Mouse (Mus musculus): ENCODE results near the gene Sorbs1. TPM values are rescaled to one million over a fixed set of nuclear protein-coding genes. Genes with fewer than 3 reads are reported as not detected.

The Sorbs1 gene
- polyA plus RNA-seq, 1 experiment, result 38.8 TPM

DNA sequence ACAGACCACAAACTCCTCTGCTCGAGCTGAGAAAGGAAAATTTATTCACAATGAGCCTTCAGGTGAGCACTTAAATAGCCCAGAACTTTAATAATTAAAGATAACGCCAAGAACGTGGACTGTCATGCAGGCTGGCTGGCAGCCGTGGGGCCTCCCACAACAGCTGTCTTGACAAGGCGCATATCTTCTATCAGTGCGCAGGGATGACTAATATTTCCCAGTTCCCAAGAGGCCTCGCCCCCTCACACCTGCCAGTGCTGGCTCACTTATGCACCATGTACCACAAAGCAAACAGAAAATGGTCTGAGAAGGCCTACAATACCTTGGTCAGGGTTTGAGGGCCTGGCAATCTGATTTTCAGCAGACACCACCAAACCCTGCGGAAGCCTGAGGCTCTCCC lies 14.4 kb downstream of the Sorbs1 start:
- H3ac ChIP-seq (ENCODE audit: control insufficient read depth, insufficient read length), result no peak overlapping the region
- peaks cover 4% of the 10 kb centered on the region for H3K36me3 ChIP-seq (ENCODE audit: control insufficient read depth, insufficient read depth)
- no peak overlapping the region for H3K4me3 ChIP-seq
- H3K79me2 ChIP-seq (ENCODE audit: control insufficient read depth, insufficient read depth), result peaks cover 34% of the 10 kb centered on the region
- peak overlapping the region; percentile 34 for H3K4me2 ChIP-seq (ENCODE audit: low read depth)
- H3K27me3 ChIP-seq (ENCODE audit: control insufficient read depth, insufficient read depth, insufficient read length), result no peaks in the 10 kb centered on the region
- TF ChIP-seq SRF (IDR thresholded peaks at IDR 0.05; ENCODE audit: control insufficient read depth, insufficient read length, low read depth) (no peak), CEBPB (IDR thresholded peaks at IDR 0.05; ENCODE audit: insufficient read depth, poor library complexity, severe bottlenecking) (no peak), REST (IDR thresholded peaks at IDR 0.05; ENCODE audit: insufficient read depth, insufficient read length) (no peak), MYOG (IDR thresholded peaks at IDR 0.05; ENCODE audit: control insufficient read depth in 1 of 3, insufficient read depth in 1 of 3, insufficient read length in 2 of 3, low read depth in 2 of 3) (peak; percentile 88 to 99 (median 95)), POLR2A (IDR thresholded peaks at IDR 0.05; ENCODE audit: insufficient read length, low read depth) (no peak), USF1 (IDR thresholded peaks at IDR 0.05; ENCODE audit: low read depth) (no peak), E2F4 (IDR thresholded peaks at IDR 0.05; ENCODE audit: insufficient read depth) (no peak), MYOD1 (IDR thresholded peaks at IDR 0.05; ENCODE audit: control insufficient read depth in 1 of 3, insufficient read length in 2 of 3, low read depth in 2 of 3) (peak; percentile 7 to 99 (median 98)), MAX (IDR thresholded peaks at IDR 0.05; ENCODE audit: low read depth) (no peak), POLR2AphosphoS2 (IDR thresholded peaks at IDR 0.05; ENCODE audit: insufficient read length, low read depth) (no peak), TCF12 (IDR thresholded peaks at IDR 0.05; ENCODE audit: insufficient read depth, poor library complexity, severe bottlenecking) (peak; percentile 83), TCF3 (IDR thresholded peaks at IDR 0.05; ENCODE audit: insufficient read length, low read depth) (peak; percentile 78)

DNA sequence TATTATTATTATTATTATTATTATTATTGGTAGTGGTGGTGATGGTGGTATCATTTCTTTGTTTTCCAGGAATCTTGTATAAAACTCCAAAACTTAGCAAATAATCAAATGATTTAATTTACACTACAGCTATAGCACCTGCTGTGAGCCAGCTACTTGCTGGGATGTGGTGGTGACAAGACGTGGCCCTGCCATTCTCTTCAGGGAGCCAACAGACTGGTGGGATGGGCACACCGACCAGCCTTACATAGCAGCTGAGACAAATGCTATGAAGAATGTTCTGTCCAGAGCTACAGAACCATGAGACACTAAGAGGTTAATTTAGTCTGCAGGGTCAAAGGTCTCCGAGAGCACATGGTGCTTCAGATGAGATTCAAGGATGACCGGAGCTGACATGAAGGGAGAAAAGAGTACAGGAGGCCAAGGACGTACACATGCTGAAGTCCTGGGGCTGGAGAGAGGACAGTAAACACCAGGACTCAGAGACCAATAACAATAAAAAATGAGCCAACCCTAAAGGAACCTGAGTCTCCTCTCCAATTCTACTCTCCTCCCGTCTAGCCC lies 15.3 kb downstream of the Sorbs1 start:
- H3K4me3 ChIP-seq, result no peak overlapping the region
- peak overlapping the region; percentile 34 for H3K4me2 ChIP-seq (ENCODE audit: low read depth)
- H3K79me2 ChIP-seq (ENCODE audit: control insufficient read depth, insufficient read depth), result peaks cover 30% of the 10 kb centered on the region
- TF ChIP-seq MYOG (IDR thresholded peaks at IDR 0.05; ENCODE audit: control insufficient read depth in 1 of 3, insufficient read depth in 1 of 3, insufficient read length in 2 of 3, low read depth in 2 of 3) (peak in 2 of 3 experiments; percentile 39 to 76), MYOD1 (IDR thresholded peaks at IDR 0.05; ENCODE audit: control insufficient read depth in 1 of 3, insufficient read length in 2 of 3, low read depth in 2 of 3) (peak in 1 of 3 experiments; percentile 81), E2F4 (IDR thresholded peaks at IDR 0.05; ENCODE audit: insufficient read depth) (no peak), CEBPB (IDR thresholded peaks at IDR 0.05; ENCODE audit: insufficient read depth, poor library complexity, severe bottlenecking) (no peak), POLR2AphosphoS2 (IDR thresholded peaks at IDR 0.05; ENCODE audit: insufficient read length, low read depth) (no peak), TCF3 (IDR thresholded peaks at IDR 0.05; ENCODE audit: insufficient read length, low read depth) (no peak), TCF12 (IDR thresholded peaks at IDR 0.05; ENCODE audit: insufficient read depth, poor library complexity, severe bottlenecking) (no peak), REST (IDR thresholded peaks at IDR 0.05; ENCODE audit: insufficient read depth, insufficient read length) (no peak)
- H3K36me3 ChIP-seq (ENCODE audit: control insufficient read depth, insufficient read depth), result peaks cover 4% of the 10 kb centered on the region
- no peak overlapping the region for H3ac ChIP-seq (ENCODE audit: control insufficient read depth, insufficient read length)
- H3K27me3 ChIP-seq (ENCODE audit: control insufficient read depth, insufficient read depth, insufficient read length), result no peaks in the 10 kb centered on the region

DNA sequence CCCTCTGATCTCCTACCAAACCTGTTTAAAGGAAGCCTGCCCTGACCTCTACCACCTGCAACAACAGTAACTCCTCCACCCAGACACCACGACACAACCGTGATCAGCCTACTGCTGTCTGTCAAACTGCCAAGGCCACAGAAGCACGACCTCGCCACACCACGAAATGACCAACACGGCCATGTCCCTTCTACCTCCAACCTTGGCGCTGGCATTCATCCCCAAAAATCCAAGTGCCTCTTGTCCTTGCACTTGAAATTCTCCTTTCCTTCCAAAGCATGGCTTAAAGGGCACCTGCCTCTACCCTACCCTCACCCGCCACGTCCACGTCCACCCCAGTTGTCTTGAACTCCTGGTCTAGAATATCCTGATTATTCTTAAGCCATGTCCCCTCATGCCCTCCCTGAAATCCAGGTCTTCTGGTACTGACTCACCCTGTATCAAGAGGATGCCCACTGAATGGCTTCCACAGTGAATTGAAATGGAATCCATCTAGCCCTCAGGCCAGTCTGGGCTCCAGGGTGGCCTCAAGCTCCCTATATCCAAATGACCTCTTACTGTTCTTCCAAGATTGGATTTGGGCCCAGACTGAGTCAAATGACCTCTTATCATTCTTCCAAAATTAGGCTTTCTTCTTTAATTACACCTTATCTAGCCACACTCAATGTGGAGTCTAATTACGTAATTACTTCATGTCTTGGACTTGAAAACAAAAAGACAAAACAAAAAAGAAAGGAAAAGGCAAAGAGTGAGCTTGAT lies 16.9 kb downstream of the Sorbs1 start:
- no peaks in the 10 kb centered on the region for H3K27me3 ChIP-seq (ENCODE audit: control insufficient read depth, insufficient read depth, insufficient read length)
- TF ChIP-seq SRF (IDR thresholded peaks at IDR 0.05; ENCODE audit: control insufficient read depth, insufficient read length, low read depth) (no peak), MYOG (IDR thresholded peaks at IDR 0.05; ENCODE audit: control insufficient read depth in 1 of 3, insufficient read depth in 1 of 3, insufficient read length in 2 of 3, low read depth in 2 of 3) (peak in 1 of 3 experiments; percentile 14), MYOD1 (IDR thresholded peaks at IDR 0.05; ENCODE audit: control insufficient read depth in 1 of 3, insufficient read length in 2 of 3, low read depth in 2 of 3) (peak in 1 of 3 experiments; percentile 32)
- no peak overlapping the region for H3K4me2 ChIP-seq (ENCODE audit: low read depth)
- H3K4me3 ChIP-seq, result no peak overlapping the region
- H3ac ChIP-seq (ENCODE audit: control insufficient read depth, insufficient read length), result no peak overlapping the region
- peaks cover 15% of the 10 kb centered on the region for H3K79me2 ChIP-seq (ENCODE audit: control insufficient read depth, insufficient read depth)
- peaks cover 4% of the 10 kb centered on the region for H3K36me3 ChIP-seq (ENCODE audit: control insufficient read depth, insufficient read depth)

DNA sequence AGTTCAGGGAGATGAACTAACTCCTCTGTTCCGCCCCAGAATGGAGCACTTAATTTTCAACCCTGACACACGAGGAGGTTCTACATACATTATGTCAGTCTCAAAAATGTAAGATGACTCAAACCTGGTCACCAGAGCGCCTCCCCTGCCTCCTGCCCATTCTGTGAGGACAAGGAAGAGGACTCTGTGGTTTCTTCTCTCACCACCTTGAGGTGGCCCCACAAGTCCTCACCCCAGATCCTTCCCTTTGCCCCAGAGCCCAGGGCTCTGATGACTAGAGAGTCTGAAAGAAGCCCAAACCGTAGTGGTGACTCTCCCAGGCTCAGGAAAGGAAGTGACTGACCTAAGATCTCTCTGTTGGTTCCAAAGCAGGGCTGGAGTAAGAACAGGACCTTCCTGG lies 17.5 kb downstream of the Sorbs1 start:
- Histone ChIP-seq H3K4me2 (ENCODE audit: low read depth) (no peak overlapping the region), H3K79me2 (ENCODE audit: control insufficient read depth, insufficient read depth) (peaks cover 11% of the 10 kb centered on the region), H3K4me3 (no peak overlapping the region), H3K27me3 (ENCODE audit: control insufficient read depth, insufficient read depth, insufficient read length) (no peaks in the 10 kb centered on the region), H3ac (ENCODE audit: control insufficient read depth, insufficient read length) (no peak overlapping the region), H3K36me3 (ENCODE audit: control insufficient read depth, insufficient read depth) (peaks cover 4% of the 10 kb centered on the region)
- TF ChIP-seq POLR2AphosphoS2 (IDR thresholded peaks at IDR 0.05; ENCODE audit: insufficient read length, low read depth), result no peak

DNA sequence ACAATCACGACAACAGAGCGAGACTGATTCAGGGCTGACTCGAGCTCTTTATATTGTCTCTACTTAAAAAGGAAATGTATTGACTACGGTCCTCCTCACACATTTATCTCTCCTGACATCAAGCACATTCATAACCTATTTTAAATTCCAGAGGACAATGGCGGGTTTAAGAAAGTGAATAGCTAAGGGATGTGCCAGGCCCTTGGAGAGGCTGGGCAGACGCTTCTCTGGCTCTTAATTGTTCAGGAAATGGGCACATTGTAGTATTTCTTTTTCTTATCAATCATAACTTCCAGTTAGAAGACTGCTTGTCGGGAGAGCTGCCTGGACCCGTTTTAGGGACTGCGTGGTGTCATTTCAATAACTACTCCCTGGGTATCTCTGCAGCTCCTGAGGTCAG lies 20.7 kb downstream of the Sorbs1 start:
- Histone ChIP-seq H3K36me3 (ENCODE audit: control insufficient read depth, insufficient read depth) (no peaks in the 10 kb centered on the region), H3K79me2 (ENCODE audit: control insufficient read depth, insufficient read depth) (peaks cover 17% of the 10 kb centered on the region), H3K27me3 (ENCODE audit: control insufficient read depth, insufficient read depth, insufficient read length) (no peaks in the 10 kb centered on the region), H3ac (ENCODE audit: control insufficient read depth, insufficient read length) (no peak overlapping the region), H3K4me3 (no peak overlapping the region), H3K4me2 (ENCODE audit: low read depth) (no peak overlapping the region)
- no peak for TF ChIP-seq POLR2A (IDR thresholded peaks at IDR 0.05; ENCODE audit: insufficient read length, low read depth)
- no peak for TF ChIP-seq SRF (IDR thresholded peaks at IDR 0.05; ENCODE audit: control insufficient read depth, insufficient read length, low read depth)
- TF ChIP-seq MYOG (IDR thresholded peaks at IDR 0.05; ENCODE audit: control insufficient read depth in 1 of 3, insufficient read depth in 1 of 3, insufficient read length in 2 of 3, low read depth in 2 of 3), result no peak
- TF ChIP-seq MAX (IDR thresholded peaks at IDR 0.05; ENCODE audit: low read depth), result no peak
- no peak for TF ChIP-seq TCF12 (IDR thresholded peaks at IDR 0.05; ENCODE audit: insufficient read depth, poor library complexity, severe bottlenecking)
- no peak for TF ChIP-seq E2F4 (IDR thresholded peaks at IDR 0.05; ENCODE audit: insufficient read depth)
- TF ChIP-seq MYOD1 (IDR thresholded peaks at IDR 0.05; ENCODE audit: control insufficient read depth in 1 of 3, insufficient read length in 2 of 3, low read depth in 2 of 3), result no peak
- no peak for TF ChIP-seq REST (IDR thresholded peaks at IDR 0.05; ENCODE audit: insufficient read depth, insufficient read length)
- TF ChIP-seq POLR2AphosphoS2 (IDR thresholded peaks at IDR 0.05; ENCODE audit: insufficient read length, low read depth), result no peak
- TF ChIP-seq USF1 (IDR thresholded peaks at IDR 0.05; ENCODE audit: low read depth), result no peak
- no peak for TF ChIP-seq CEBPB (IDR thresholded peaks at IDR 0.05; ENCODE audit: insufficient read depth, poor library complexity, severe bottlenecking)
- no peak for TF ChIP-seq TCF3 (IDR thresholded peaks at IDR 0.05; ENCODE audit: insufficient read length, low read depth)

Measured in myocyte (in vitro differentiated cells).